Mouse (Mus musculus): ENCODE data around the gene Tgif2lx1.
"Not testable (repeated sequence)": the region's sequence is repeated elsewhere in the genome, so short reads cannot be mapped to it uniquely, and the experiment has no call there.

Gene Tgif2lx1

GRCm38 (mm10) chrX:118480637-118481036, at the start of gene Tgif2lx1:
Tgif2lx1 (minus strand) TSS chrX:118480737.
- DNase-seq (ENCODE audit: low spot score): not testable (repeated sequence)
